Mouse (Mus musculus) thymus, adult 2 months (tissue): Measurements from ENCODE around the gene Prodh2.

Experiments used
- CTCF ChIP-seq: fragments of 200-500 bp; IDR thresholded peaks from 2 replicates; pipeline ENCODE4 v1.5.1; 2012; ENCODE audit warnings: mild to moderate bottlenecking, control low read depth, low read length, moderate library complexity, borderline replicate concordance; ENCODE audit not compliant: control insufficient read depth, poor library complexity, insufficient read depth; ENCODE audit errors: extremely low read depth
- POLR2A ChIP-seq: fragments of 200-500 bp; IDR thresholded peaks from 2 replicates; pipeline ENCODE4 v1.6.1; 2012; ENCODE audit warnings: mild to moderate bottlenecking, low read length, control low read depth, moderate library complexity; ENCODE audit not compliant: control insufficient read depth, poor library complexity, insufficient read depth; ENCODE audit errors: extremely low read depth

DNA sequence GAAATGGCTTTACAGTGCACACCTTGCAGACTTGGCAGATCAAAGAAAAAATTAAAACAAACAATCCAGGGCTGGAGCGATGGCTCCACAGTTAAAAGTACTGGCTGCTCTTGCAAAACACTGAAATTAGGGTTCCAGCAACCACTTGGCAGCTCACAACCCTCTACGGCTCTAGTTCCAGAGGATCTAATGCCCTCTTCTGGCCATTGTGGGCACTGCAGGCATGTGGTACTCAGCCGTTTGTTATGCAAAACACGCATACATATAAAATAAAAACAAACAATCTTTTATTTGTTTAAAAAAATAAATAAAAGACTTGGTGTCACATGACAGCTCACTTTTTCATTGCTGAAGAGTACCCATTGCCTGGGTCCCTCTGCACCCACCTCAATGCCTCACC, 657 bp upstream of the Prodh2 start:
- no peak for TF ChIP-seq CTCF
- TF ChIP-seq POLR2A: no peak
